ENCODE assay signal across 8 mouse cellular contexts in genomic region chr2:33887328-33888099, GRCm38 (mm10). TPM values are rescaled to one million over a fixed set of nuclear protein-coding genes. Genes with fewer than 3 reads are reported as not detected.
DNase-seq lines count a peak whose midpoint lies in the region; ATAC-seq lines count a peak whose summit lies in the region.

Mvb12b (minus strand) TSS chr2:33887946.

- no peaks in the 10 kb centered on the region for H3K27me3 ChIP-seq in limb, embryonic 13.5 days
- H3K27me3 ChIP-seq in midbrain, embryonic 16.5 days (ENCODE audit: control insufficient read depth, insufficient read depth, low read depth, low read length) = no peaks in the 10 kb centered on the region

- peak; percentile 49 for ATAC-seq in granulocyte monocyte progenitor cell, adult 5-6 weeks (replicated peaks; ENCODE audit: poor library complexity, severe bottlenecking)
- peak; percentile 73 for ATAC-seq in limb, embryonic 13.5 days (ENCODE audit: low FRiP score, low read depth)
- ATAC-seq in midbrain, embryonic 16.5 days = peak; percentile 71

- H3K27ac ChIP-seq in limb, embryonic 13.5 days = peak within 1 kb of the TSS; percentile 87
- H3K27ac ChIP-seq in midbrain, embryonic 16.5 days (ENCODE audit: low read length) = peak within 1 kb of the TSS; percentile 98

- under 1% methylated on average over 26 of the region's 67 CpGs for WGBS in limb, embryonic 13.5 days
- 0% methylated on average over 35 of the region's 67 CpGs for WGBS in midbrain, embryonic 16.5 days

- peak; percentile 24 to 71 for DNase-seq in urinary bladder, adult 18-20 months (ENCODE audit: low spot score in 2 of 2)
- no peak for DNase-seq in urinary bladder, postnatal 10 days (ENCODE audit: low spot score)
- DNase-seq in embryo, embryonic 9.5 days (ENCODE audit: extremely low spot score) = peak; percentile 76
- DNase-seq in kidney, adult 11 months = peak; percentile 67
- peak; percentile 32 to 39 for DNase-seq in spleen, postnatal 36 days (ENCODE audit: low spot score in 2 of 2)

- peak within 1 kb of the TSS; percentile 93 for H3K9ac ChIP-seq in limb, embryonic 13.5 days
- H3K9ac ChIP-seq in midbrain, embryonic 16.5 days (ENCODE audit: low read depth, low read length) = peak within 1 kb of the TSS; percentile 100

- H3K4me3 ChIP-seq in limb, embryonic 13.5 days = peak within 1 kb of the TSS; percentile 77
- H3K4me3 ChIP-seq in midbrain, embryonic 16.5 days (ENCODE audit: low read depth, low read length) = peak within 1 kb of the TSS; percentile 80

- peaks cover 3% of the 10 kb centered on the region; the same call in 1 of the 2 replicates for H3K9me3 ChIP-seq in limb, embryonic 13.5 days
- no peaks in the 10 kb centered on the region; the same call in 1 of the 2 replicates for H3K9me3 ChIP-seq in midbrain, embryonic 16.5 days (replicated peaks; ENCODE audit: control insufficient read depth, low read length, poor library complexity, severe bottlenecking)

- H3K4me2 ChIP-seq in limb, embryonic 13.5 days (replicated peaks) = peak within 1 kb of the TSS; percentile 86
- peak within 1 kb of the TSS; percentile 96 for H3K4me2 ChIP-seq in midbrain, embryonic 16.5 days (ENCODE audit: low read length)

- no peaks in the 10 kb centered on the region for H3K36me3 ChIP-seq in limb, embryonic 13.5 days
- no peaks in the 10 kb centered on the region for H3K36me3 ChIP-seq in midbrain, embryonic 16.5 days (ENCODE audit: control insufficient read depth, insufficient read depth, low read length)

- peaks cover 40% of the 10 kb centered on the region for H3K4me1 ChIP-seq in limb, embryonic 13.5 days
- H3K4me1 ChIP-seq in midbrain, embryonic 16.5 days (ENCODE audit: control insufficient read depth, insufficient read depth, low read length) = peaks cover 29% of the 10 kb centered on the region

RNA-seq across cellular contexts. Expression of gene Mvb12b, which starts in this region (rescaled TPM):
- total RNA-seq in granulocyte monocyte progenitor cell, adult 5-6 weeks (2014; fragmentation: Nextera tagmentation) = 46.2 and 58.5 TPM in 2 replicates
- total RNA-seq in granulocyte monocyte progenitor cell, adult 5-6 weeks (2017) = 14.7 and 16.6 TPM in 2 replicates
- polyA plus RNA-seq in limb, embryonic 13.5 days (2015; fragmentation: Nextera tagmentation; extraction: Ambion mirVana) = 22.6 and 23.8 TPM in 2 replicates
- polyA plus RNA-seq in midbrain, embryonic 16.5 days (2015; fragmentation: Nextera tagmentation; extraction: Ambion mirVana) = 56.9 and 70.2 TPM in 2 replicates
